Mouse (Mus musculus) hindbrain, embryonic 14.5 days (tissue): ENCODE data around the gene Dstyk. TPM values are rescaled to one million over a fixed set of nuclear protein-coding genes. Genes with fewer than 3 reads are reported as not detected.

Source experiments
- ATAC-seq: fragments of 200-750 bp; cut with Nextera tagmentation; 2 replicates; pipeline ENCODE4 v1.8.0; 2017; ENCODE audit warnings: moderate number of reproducible peaks, mild to moderate bottlenecking, moderate TSS enrichment, moderate library complexity; ENCODE audit not compliant: low FRiP score
- DNase-seq: peaks from one replicate; pipeline ENCODE4 v3.0.0-alpha.2; 2015; ENCODE audit warnings: low spot score
- H3K27ac ChIP-seq: fragments of 300-500 bp; sonication (generic); 2 replicates; pipeline ENCODE4 v1.5.1; 2014; ENCODE audit warnings: mild to moderate bottlenecking, moderate library complexity
- H3K27me3 ChIP-seq: fragments of 300-500 bp; sonication (generic); 2 replicates; pipeline ENCODE4 v1.6.1; 2014; ENCODE audit warnings: mild to moderate bottlenecking, low read length, mixed read lengths; ENCODE audit not compliant: control insufficient read depth, insufficient read depth
- H3K36me3 ChIP-seq: fragments of 300-500 bp; sonication (generic); replicated peaks from 2 replicates; pipeline ENCODE4 v1.6.1; 2014; ENCODE audit not compliant: control insufficient read depth, insufficient read depth
- H3K4me1 ChIP-seq: fragments of 300-500 bp; sonication (generic); replicated peaks from 2 replicates; pipeline ENCODE4 v1.6.1; 2014; ENCODE audit warnings: antibody characterized with exemption, low read length, mixed read lengths; ENCODE audit not compliant: control insufficient read depth, insufficient read depth
- H3K4me2 ChIP-seq: fragments of 300-500 bp; sonication (generic); replicated peaks from 2 replicates; pipeline ENCODE4 v1.6.1; 2014; ENCODE audit warnings: mild to moderate bottlenecking, moderate library complexity
- H3K4me3 ChIP-seq: fragments of 300-500 bp; sonication (generic); replicated peaks from 2 replicates; pipeline ENCODE4 v1.5.1; 2014; ENCODE audit warnings: mild to moderate bottlenecking, low read length
- H3K9ac ChIP-seq: fragments of 300-500 bp; sonication (generic); 2 replicates; pipeline ENCODE4 v1.6.1; 2014
- H3K9me3 ChIP-seq: fragments of 300-500 bp; sonication (generic); 2 replicates; pipeline ENCODE4 v1.6.1; 2016; ENCODE audit warnings: low read length; ENCODE audit not compliant: control insufficient read depth
- WGBS: fragments of 180-500 bp; shearing (Covaris S2); extraction: QIAGEN DNeasy Blood & Tissue Kit; methylation state at CpG from one replicate; pipeline ENCODE4 v1.1.7; 2014; 5-methylcytosine and 5-hydroxymethylcytosine counted together
- polyA plus RNA-seq: library from polyadenylated mRNA; unstranded; fragments of >200 nt; fragmentation: Nextera tagmentation; extraction: Ambion mirVana; gene quantifications from 2 replicates; pipeline ENCODE4 v1.2.1, GENCODE M21; 2014

Dstyk gene
- polyA plus RNA-seq, 1 experiment from 2014 or later = 10.0 TPM

DNA sequence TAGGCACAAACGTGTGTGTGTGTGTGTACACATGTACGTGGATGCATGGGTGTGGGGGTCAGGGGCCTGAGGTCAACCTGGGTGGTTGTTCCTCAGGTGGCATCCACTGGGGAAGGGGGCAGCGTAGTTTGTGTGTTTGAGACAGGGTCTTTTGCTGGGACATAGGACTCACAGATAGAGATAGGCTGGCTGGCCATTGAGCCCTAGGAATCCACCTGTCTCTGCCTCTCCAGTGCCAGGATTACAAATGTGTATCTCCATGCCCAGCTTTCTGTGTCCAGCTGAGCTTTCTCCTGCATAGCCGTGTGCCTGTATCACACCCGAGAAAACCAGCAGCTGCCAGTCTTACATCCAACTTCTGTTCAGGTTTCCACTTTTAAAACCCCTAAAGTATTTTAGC lies 92.4 kb downstream of the Dstyk start:
- Histone ChIP-seq H3K27ac (no peak overlapping the region), H3K9me3 (no peaks in the 10 kb centered on the region), H3K4me1 (no peaks in the 10 kb centered on the region; the same call in 1 of the 2 replicates), H3K4me2 (no peak overlapping the region), H3K27me3 (no peaks in the 10 kb centered on the region), H3K9ac (no peak overlapping the region), H3K36me3 (peaks cover 31% of the 10 kb centered on the region), H3K4me3 (no peak overlapping the region)
- 84% methylated on average over 5 of the region's 5 CpGs for WGBS
- DNase-seq (no peak), ATAC-seq (no peak)

- DNase-seq = no peak
- no peak overlapping the region for H3K9ac ChIP-seq
Observed at GRCm38 (mm10) chr1:132511521-132511920, 94.2 kb downstream of the Dstyk start.

DNA sequence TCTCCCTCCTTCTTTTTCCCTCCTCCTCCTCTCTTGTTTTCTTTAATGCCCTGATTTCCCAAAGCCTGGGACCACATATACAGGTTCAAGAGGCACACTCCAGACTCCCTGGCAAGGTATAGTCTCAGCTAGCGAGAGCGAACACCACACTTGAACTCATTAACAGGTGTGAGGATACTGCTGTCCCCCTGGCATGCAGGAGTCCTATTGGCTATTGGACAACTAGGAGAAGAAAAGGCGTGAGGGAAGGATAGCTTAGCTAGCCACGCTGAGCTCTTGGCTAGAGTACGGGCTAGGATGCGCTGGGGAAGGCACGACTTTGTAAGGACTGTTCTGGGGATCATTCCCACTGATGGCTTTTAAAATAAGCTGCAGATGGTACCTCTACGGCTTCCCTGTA lies 94.8 kb downstream of the Dstyk start:
- no peak overlapping the region for H3K4me2 ChIP-seq
- no peaks in the 10 kb centered on the region for H3K9me3 ChIP-seq
- 79% methylated on average over 8 of the region's 8 CpGs for WGBS
- H3K27ac ChIP-seq = no peak overlapping the region
- no peak overlapping the region for H3K4me3 ChIP-seq
- DNase-seq (no peak), ATAC-seq (no peak)
- H3K36me3 ChIP-seq = peaks cover 37% of the 10 kb centered on the region
- no peak overlapping the region for H3K9ac ChIP-seq
- H3K27me3 ChIP-seq = no peaks in the 10 kb centered on the region
- H3K4me1 ChIP-seq = no peaks in the 10 kb centered on the region; the same call in 1 of the 2 replicates

More at GRCm38 (mm10) chr1:132511521-132511920, 94.2 kb downstream of the Dstyk start:
- H3K4me2 ChIP-seq = no peak overlapping the region
- H3K27ac ChIP-seq = peak overlapping the region; percentile 26; the same call in 1 of the 2 replicates
- H3K9me3 ChIP-seq = no peaks in the 10 kb centered on the region
- whole genome bisulfite sequencing = 42% methylated on average over 8 of the region's 8 CpGs
- H3K4me1 ChIP-seq = no peaks in the 10 kb centered on the region; the same call in 1 of the 2 replicates
- H3K4me3 ChIP-seq = no peak overlapping the region
- ATAC-seq = peak; percentile 48; the same call in 1 of the 2 replicates
- peaks cover 37% of the 10 kb centered on the region for H3K36me3 ChIP-seq
- no peaks in the 10 kb centered on the region for H3K27me3 ChIP-seq

GRCm38 (mm10) chr1:132515339-132515738 lies 98.0 kb downstream of the Dstyk start:
- Histone ChIP-seq H3K4me3 (no peak overlapping the region), H3K9ac (no peak overlapping the region), H3K9me3 (no peaks in the 10 kb centered on the region), H3K27me3 (no peaks in the 10 kb centered on the region), H3K36me3 (peaks cover 54% of the 10 kb centered on the region), H3K4me1 (no peaks in the 10 kb centered on the region; the same call in 1 of the 2 replicates), H3K27ac (no peak overlapping the region), H3K4me2 (no peak overlapping the region)
- WGBS = 95% methylated on average over 12 of the region's 12 CpGs
- DNase-seq = no peak
- ATAC-seq = no peak

Other genes starting within 250 kb of the Dstyk start
- gene Lemd1, start 226.1 kb upstream of the Dstyk start, polyA plus RNA-seq = 15.9 and 22.1 TPM in 2 replicates
- gene AC124108.1, start 226.1 kb upstream of the Dstyk start, polyA plus RNA-seq = 3.6 and 3.8 TPM in 2 replicates
- 0.39 and 0.47 TPM in 2 replicates for gene Gm10188, start 187.8 kb upstream of the Dstyk start, polyA plus RNA-seq
- 8.5 and 10.4 TPM in 2 replicates for gene Klhdc8a, start 118.9 kb upstream of the Dstyk start, polyA plus RNA-seq
- gene Nuak2, start 101.4 kb upstream of the Dstyk start, polyA plus RNA-seq = 10.7 and 14.0 TPM in 2 replicates
- gene Tmcc2, start 26.3 kb upstream of the Dstyk start, polyA plus RNA-seq = 31.0 and 33.9 TPM in 2 replicates
- 40.9 and 47.3 TPM in 2 replicates for gene Rbbp5, start 59.8 kb downstream of the Dstyk start, polyA plus RNA-seq
- gene Tmem81, start 88.7 kb downstream of the Dstyk start, polyA plus RNA-seq = 0.57 and 1.3 TPM in 2 replicates
- 26.1 and 28.1 TPM in 2 replicates for gene Cntn2, start 125.7 kb downstream of the Dstyk start, polyA plus RNA-seq